Mouse (Mus musculus) cerebellum, adult 2 months (tissue): ENCODE data around the gene 2510009E07Rik. TPM values are rescaled to one million over a fixed set of nuclear protein-coding genes. Genes with fewer than 3 reads are reported as not detected.

Experiments
- DNase-seq, 2 experiments: peaks; one replicate each; pipeline ENCODE4 v3.0.0; 2021
- H3K27ac ChIP-seq: fragments of 200-500 bp; 2 replicates; pipeline ENCODE4 v1.5.1; 2012; ENCODE audit warnings: low read length, control low read depth, inconsistent platforms; ENCODE audit not compliant: insufficient read depth
- H3K27me3 ChIP-seq: fragments of 200-500 bp; 2 replicates; pipeline ENCODE4 v1.6.1; 2012; ENCODE audit warnings: inconsistent platforms, mild to moderate bottlenecking, low read length, moderate library complexity; ENCODE audit not compliant: control insufficient read depth, insufficient read depth
- H3K4me1 ChIP-seq: fragments of 200-500 bp; 2 replicates; pipeline ENCODE4 v1.6.1; 2011; ENCODE audit warnings: low read length; ENCODE audit not compliant: control insufficient read depth, insufficient read depth
- H3K4me3 ChIP-seq: fragments of 200-500 bp; replicated peaks from 2 replicates; pipeline ENCODE3; 2011; ENCODE audit warnings: mild to moderate bottlenecking, low read depth, low read length, control low read depth; ENCODE audit not compliant: insufficient read depth
- CTCF ChIP-seq: fragments of 200-500 bp; IDR thresholded peaks from 2 replicates; pipeline ENCODE4 v1.5.1; 2011; ENCODE audit warnings: low read depth, mild to moderate bottlenecking, control low read depth, low read length, moderate library complexity, borderline replicate concordance; ENCODE audit not compliant: insufficient read depth
- POLR2A ChIP-seq: fragments of 200-500 bp; IDR thresholded peaks from 2 replicates; pipeline ENCODE4 v1.6.1; 2011; ENCODE audit warnings: low read length, control low read depth, borderline replicate concordance; ENCODE audit not compliant: insufficient read depth
- WGBS: fragments of 180-500 bp; shearing (Covaris S2); methylation state at CpG from one replicate; pipeline ENCODE4 v1.1.7; 2018; 5-methylcytosine and 5-hydroxymethylcytosine counted together
- polyA plus RNA-seq: library from polyadenylated mRNA; depleted of rRNA; stranded (reverse); fragments of >200 nt; gene quantifications from 2 replicates; pipeline ENCODE4 v1.2.3, GENCODE M21; 2012; rRNA removed

Gene 2510009E07Rik
- 25.9 and 28.1 TPM in 2 replicates for polyA plus RNA-seq

GRCm38 (mm10) chr16:21694463-21695241 lies at the start of gene 2510009E07Rik:
Gene 2510009E07Rik, minus strand, starts transcription at chr16:21694665.
- Histone ChIP-seq H3K27me3 (no peaks in the 10 kb centered on the region), H3K4me1 (peaks cover 15% of the 10 kb centered on the region), H3K27ac (peak within 1 kb of the TSS; percentile 89), H3K4me3 (peak within 1 kb of the TSS; percentile 83)
- TF ChIP-seq CTCF (no peak), POLR2A (peak; percentile 79)
- 1% methylated on average over 61 of the region's 61 CpGs for WGBS
- DNase-seq: peak; percentile 94

- Histone ChIP-seq H3K27me3 (no peaks in the 10 kb centered on the region), H3K4me3 (no peak overlapping the region), H3K4me1 (no peaks in the 10 kb centered on the region), H3K27ac (no peak overlapping the region)
- no peak for DNase-seq
- TF ChIP-seq CTCF: no peak
- TF ChIP-seq POLR2A: no peak
- WGBS: 33% methylated on average over 6 of the region's 6 CpGs
Observed at GRCm38 (mm10) chr16:21743401-21743800, 48.9 kb upstream of the 2510009E07Rik start.

GRCm38 (mm10) chr16:21742898-21743297 lies 48.4 kb upstream of the 2510009E07Rik start:
- Histone ChIP-seq H3K27me3 (no peaks in the 10 kb centered on the region), H3K4me3 (no peak overlapping the region), H3K27ac (no peak overlapping the region), H3K4me1 (no peaks in the 10 kb centered on the region)
- no peak for TF ChIP-seq CTCF
- no peak for TF ChIP-seq POLR2A
- no peak for DNase-seq
- 64% methylated on average over 5 of the region's 5 CpGs for WGBS

GRCm38 (mm10) chr16:21742191-21742870 lies 47.9 kb upstream of the 2510009E07Rik start:
- Histone ChIP-seq H3K4me1 (no peaks in the 10 kb centered on the region), H3K27ac (no peak overlapping the region), H3K27me3 (no peaks in the 10 kb centered on the region), H3K4me3 (no peak overlapping the region)
- TF ChIP-seq POLR2A: no peak
- TF ChIP-seq CTCF: no peak
- DNase-seq: no peak
- WGBS: 70% methylated on average over 5 of the region's 5 CpGs

- no peaks in the 10 kb centered on the region for H3K27me3 ChIP-seq
- no peak overlapping the region for H3K4me3 ChIP-seq
- TF ChIP-seq POLR2A (no peak), CTCF (no peak)
- no peak for DNase-seq
- H3K27ac ChIP-seq: no peak overlapping the region
- no peaks in the 10 kb centered on the region for H3K4me1 ChIP-seq
- WGBS: 89% methylated on average over 3 of the region's 3 CpGs
Observed at GRCm38 (mm10) chr16:21741542-21741941, 47.1 kb upstream of the 2510009E07Rik start.

- DNase-seq: no peak
- WGBS: 100% methylated on average over 1 of the region's 1 CpGs
- TF ChIP-seq POLR2A (no peak), CTCF (no peak)
- Histone ChIP-seq H3K4me3 (no peak overlapping the region), H3K27ac (no peak overlapping the region), H3K27me3 (no peaks in the 10 kb centered on the region), H3K4me1 (no peaks in the 10 kb centered on the region)
Observed at GRCm38 (mm10) chr16:21735638-21736037, 41.2 kb upstream of the 2510009E07Rik start.

GRCm38 (mm10) chr16:21727897-21728364 lies 33.5 kb upstream of the 2510009E07Rik start:
- WGBS: 17% methylated on average over 10 of the region's 10 CpGs
- no peaks in the 10 kb centered on the region for H3K27me3 ChIP-seq
- DNase-seq: peak; percentile 58 to 66
- peak overlapping the region; percentile 70 for H3K4me3 ChIP-seq
- TF ChIP-seq POLR2A (no peak), CTCF (peak; percentile 34; the same call in 1 of the 2 replicates)
- no peaks in the 10 kb centered on the region for H3K4me1 ChIP-seq
- no peak overlapping the region for H3K27ac ChIP-seq

- Histone ChIP-seq H3K4me3 (no peak overlapping the region), H3K27ac (no peak overlapping the region), H3K27me3 (no peaks in the 10 kb centered on the region), H3K4me1 (no peaks in the 10 kb centered on the region)
- 92% methylated on average over 3 of the region's 3 CpGs for WGBS
- no peak for TF ChIP-seq CTCF
- no peak for TF ChIP-seq POLR2A
- DNase-seq: peak in 1 of 2 experiments; percentile 8
Observed at GRCm38 (mm10) chr16:21727421-21727820, 33.0 kb upstream of the 2510009E07Rik start.
